Mouse (Mus musculus) ZHBTc4 (cell line): Measurements from ENCODE around the gene Urah.
A peak's percentile ranks its signal among the peaks of the same experiment; 100 is the strongest.

Source experiments
- DNase-seq: peaks from one replicate; pipeline ENCODE4 v3.0.0-alpha.2; 2011; ENCODE audit warnings: low read depth, low spot score

The Urah gene

DNA sequence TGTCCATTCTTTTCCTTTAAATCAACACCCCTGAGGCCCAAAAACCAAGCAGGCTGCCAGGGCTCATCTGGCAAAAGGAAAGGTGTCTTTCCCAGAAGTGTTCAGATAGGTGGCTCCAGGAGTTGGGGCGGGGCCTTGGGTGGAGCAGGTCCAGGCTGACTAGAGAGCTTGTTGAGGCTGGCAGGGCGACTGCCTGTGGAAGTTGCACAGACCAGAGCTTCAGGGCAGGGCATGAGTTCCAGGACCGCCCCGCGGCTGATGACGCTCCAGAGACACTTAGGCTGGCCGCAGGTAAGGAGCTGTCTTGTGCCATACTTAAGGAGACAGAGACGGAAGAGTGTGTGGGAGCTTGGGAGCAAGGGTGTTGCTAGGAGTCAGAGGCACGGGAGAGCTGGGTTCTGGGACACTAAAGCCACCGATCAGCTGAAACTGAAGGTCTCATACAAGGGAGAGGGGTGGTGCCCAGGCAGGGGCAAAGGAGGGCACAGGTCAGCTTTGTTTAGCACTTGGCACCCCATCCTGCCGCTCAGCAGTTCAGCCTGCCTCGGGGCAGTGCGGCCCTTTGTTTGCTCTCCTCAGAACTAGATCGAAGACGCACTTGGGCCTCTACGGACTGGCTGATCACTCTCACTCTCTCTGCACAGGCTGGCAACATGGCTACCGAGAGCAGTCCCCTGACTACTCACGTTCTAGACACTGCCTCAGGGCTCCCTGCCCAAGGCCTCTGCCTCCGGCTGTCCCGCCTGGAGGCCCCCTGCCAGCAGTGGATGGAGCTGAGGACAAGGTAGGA lies at the start of gene Urah:
TSS of gene Urah (plus strand) at position 51 of the 790 bp plus-strand sequence.
- peak; percentile 75 for DNase-seq

GRCm38 (mm10) chr7:140787406-140788052 lies 47.3 kb upstream of the Urah start, which contains the start of gene Syce1:
Gene Syce1, minus strand, starts transcription at chr7:140787852.
- peak; percentile 94 for DNase-seq

DNA sequence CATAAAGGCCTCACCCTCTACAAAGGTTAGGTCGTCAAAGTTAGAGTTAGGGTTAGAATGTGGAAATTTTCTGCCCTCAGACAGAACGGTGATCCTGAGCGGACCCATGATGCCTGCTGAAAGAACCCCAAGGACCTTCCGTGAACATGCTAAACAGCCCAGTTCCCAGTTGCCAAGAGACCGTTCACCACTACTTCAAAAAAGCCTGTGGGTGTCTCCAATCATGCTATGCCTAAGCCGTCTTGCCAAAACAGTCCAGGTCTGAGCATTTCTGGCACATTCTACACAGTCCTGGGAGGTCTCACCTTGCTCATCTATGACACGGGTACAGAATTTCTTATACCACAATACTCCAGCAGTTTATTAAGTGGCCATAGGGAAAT lies 46.8 kb upstream of the Urah start:
- DNase-seq = no peak

- DNase-seq = no peak
Observed at GRCm38 (mm10) chr7:140793541-140793940, 41.3 kb upstream of the Urah start.

DNA sequence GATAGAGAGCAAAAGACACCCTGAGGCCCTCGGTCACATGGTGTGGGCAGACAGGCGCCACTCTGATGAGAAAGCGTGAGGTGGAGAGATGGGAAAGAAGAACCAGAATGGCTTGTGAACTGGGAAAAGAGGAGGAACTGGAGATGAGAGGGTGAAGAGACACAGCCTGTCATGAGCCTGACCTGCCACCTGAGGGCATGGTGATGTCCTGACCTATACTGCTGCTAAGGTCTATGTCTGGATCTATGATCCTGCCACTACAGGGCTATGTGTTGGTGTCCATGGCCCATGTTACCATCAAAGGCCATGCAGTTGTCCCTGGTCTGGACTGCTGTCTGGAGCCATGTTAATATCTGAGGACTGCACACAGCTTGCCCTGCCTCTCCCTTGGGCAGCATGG lies 37.2 kb upstream of the Urah start:
- DNase-seq = peak; percentile 25

DNA sequence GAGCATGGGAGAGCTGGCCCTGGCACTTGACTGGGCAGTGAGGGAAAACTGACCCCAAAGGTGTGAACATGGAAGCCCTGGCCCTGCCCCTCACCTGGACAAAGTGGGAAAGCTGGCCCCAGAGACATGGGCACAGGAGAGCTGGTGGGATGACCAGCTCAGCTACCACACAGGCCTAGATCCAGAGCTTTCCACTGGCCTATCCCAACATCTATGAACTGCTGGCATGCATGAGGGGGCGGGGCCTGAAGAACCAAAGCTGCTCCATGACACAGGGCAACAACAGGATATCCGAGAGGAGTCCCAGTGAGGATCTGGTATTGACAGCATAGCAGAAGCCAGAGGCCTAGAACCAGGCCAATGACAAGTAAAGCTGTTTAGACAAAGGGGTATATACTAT lies 36.6 kb upstream of the Urah start:
- DNase-seq = no peak

- no peak for DNase-seq
Observed at GRCm38 (mm10) chr7:140802629-140803028, 32.2 kb upstream of the Urah start.

DNA sequence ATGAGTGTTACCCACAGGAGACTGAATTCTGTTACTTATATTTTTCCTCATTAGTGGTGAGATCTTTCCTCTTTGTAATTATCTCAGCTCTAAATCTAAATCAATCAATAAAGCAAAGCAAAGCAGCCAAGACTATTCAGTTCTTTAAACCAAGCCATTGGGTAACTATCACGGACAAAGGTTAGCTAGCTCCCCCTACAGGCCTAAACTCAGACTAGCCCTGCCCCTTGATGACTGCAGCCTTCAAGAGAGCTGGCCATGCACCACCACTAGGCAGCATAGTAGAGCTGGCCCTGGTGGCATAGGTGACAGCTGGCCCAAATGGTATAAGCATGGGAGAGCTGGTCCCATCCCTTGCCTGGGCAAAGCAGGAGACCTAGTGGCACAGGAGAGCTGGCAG lies 29.1 kb upstream of the Urah start:
- peak; percentile 79 for DNase-seq

DNA sequence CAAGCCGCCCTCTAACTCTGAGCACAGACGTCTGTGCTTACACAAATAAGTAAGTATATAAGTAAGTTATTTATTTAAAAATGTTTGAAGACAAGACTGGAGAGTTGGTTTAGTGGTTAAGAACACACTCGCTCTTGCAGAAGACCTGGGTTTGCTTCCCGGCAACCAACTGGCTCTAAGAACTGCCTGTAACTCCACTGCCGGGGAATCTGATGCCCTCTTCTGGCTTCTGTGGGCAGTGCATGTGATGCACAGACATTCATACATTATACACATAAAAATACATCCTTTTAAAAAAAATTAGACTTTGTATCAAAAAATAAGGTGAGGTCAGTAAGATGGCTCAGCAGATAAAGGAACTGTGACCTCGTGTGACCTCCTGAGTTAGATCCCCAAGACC lies 24.3 kb upstream of the Urah start:
- DNase-seq = peak; percentile 72

- DNase-seq = no peak
Observed at GRCm38 (mm10) chr7:140811714-140812113, 23.1 kb upstream of the Urah start.

GRCm38 (mm10) chr7:140812850-140813249 lies 22.0 kb upstream of the Urah start:
- no peak for DNase-seq

DNA sequence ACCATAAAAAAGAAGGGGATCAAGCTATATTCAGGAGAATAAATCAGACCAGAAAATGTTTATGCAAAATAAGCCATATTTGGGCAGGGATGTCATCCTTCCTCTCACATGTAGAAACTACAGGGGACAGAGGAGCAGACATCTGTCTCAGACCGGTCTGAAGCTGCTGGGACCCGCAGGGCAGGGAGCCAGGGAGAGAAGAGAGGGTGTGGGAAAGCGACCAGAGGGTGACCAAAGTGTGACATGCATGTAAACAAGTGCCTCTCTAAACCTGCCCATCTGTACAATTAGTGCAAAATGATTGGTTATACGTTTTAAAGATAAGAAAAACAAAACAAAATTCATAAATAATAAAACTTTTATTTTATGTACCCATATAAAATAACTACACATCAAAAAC lies 14.6 kb upstream of the Urah start:
- DNase-seq = no peak

- DNase-seq = no peak
Observed at GRCm38 (mm10) chr7:140821305-140821652, 13.5 kb upstream of the Urah start.

DNA sequence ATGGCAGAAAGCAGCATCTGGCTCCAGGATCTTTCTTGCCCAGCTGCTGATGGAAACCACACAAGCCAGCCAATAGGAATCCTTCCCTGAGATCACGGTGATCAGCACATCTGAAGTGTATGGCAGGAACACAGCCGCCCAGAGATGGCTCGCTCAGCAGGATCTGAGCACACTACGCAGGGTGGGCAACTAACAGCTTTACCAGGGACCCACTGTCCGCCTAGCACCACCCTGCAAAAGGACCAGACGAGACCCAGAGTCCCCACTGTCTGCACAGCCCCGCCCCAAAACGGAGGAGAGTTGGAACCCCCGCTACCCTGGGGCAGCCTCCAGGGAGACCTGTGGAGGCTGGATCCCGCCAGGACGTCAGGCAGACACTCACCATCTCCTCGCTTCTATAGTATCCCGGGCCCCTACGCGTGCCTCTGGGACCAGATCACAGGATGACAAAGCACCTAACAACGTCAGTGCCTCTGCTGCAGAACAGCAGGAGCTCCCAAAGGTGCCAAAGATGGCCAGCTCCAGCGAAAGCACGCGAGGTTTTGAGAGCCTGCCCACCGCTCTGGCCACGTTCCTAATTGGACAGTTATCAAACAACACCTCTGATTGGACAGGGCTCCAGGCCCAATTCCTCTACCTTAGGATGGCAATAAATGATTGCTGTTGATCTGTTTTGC lies 13.0 kb upstream of the Urah start, which contains the start of gene Zfp941:
TSS of gene Zfp941 (minus strand) at position 526 of the 677 bp plus-strand sequence.
- DNase-seq = peak; percentile 94

GRCm38 (mm10) chr7:140822731-140823130 lies 12.1 kb upstream of the Urah start:
- DNase-seq = no peak

DNA sequence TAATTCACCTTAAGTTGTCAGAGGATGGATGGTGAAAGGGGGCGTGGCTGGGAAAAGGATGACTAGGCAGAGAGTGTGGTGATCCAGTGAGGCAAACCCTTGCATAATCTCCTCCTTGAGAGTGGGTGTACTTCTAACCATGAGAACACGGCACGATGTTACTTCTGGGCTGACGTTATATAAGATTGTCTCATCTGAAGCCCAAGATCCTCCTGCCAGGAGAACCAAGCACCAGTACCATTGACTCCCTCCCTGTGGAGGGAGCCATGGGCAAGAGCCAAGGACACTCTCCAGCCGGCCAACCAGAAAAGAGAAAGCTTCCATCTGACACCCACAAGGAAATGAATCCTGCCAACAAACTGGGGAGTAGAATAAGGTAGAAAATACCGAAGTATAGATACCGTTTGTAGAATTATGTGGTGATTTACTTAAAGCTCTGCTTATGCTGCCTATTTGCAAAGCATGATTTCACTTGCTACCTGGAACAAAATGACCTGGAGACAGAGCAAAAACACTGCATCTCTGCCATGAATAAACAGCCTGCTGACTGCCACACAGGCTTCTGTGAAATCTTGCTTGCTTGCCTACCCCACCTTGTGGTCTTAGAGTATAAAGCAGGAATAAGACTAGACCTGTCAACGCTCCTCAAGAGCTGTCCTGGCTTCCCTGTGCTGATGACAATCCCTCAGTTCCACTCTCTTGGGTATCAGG lies 6.5 kb upstream of the Urah start:
- peak; percentile 75 for DNase-seq

- no peak for DNase-seq
Observed at GRCm38 (mm10) chr7:140831447-140831846, 3.4 kb upstream of the Urah start.

GRCm38 (mm10) chr7:140833341-140833740 lies 1.5 kb upstream of the Urah start:
- DNase-seq = no peak

- no peak for DNase-seq
Observed at GRCm38 (mm10) chr7:140835758-140836087, 905 bp downstream of the Urah start.

DNA sequence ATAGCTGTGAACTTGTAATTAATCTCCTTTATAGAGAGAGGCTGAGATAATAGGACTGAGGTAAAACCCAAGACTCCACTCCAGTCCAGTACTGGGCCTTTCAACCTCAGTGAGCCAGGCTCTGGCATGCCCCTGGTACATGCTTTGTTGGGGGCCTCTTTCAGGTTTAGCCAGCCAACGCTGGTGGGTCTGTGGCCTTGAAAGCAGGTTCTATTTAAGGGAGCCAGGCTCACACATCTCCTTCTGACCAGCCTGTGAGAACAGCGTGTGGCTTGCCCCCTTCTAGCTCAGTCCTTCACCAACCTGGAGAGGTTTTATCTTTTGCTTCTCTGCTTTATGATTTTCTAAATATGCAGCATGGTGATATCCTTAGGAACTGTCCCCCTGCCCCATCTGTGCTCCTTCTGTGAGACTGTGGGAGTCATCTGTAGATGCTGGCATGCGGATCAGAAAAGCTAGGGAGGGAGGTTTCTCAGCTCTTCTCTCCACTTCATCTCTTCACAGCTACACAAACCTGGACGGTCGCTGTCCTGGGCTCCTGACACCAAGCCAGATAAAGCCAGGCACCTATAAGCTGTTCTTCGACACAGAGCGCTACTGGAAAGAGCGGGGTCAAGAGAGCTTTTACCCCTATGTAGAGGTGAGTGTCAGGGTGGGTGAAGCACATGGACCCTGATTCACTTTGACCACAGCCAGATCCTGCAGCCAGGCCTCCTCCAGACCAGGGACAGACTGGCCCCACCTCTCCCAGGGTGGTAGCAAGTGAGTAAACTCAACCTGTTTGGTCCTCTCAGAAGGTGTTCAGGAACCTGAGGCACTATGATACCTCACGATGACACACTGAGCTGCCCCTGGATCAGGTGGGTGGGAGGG lies 1.7 kb downstream of the Urah start:
- DNase-seq = no peak

GRCm38 (mm10) chr7:140839556-140839955 lies 4.7 kb downstream of the Urah start:
- no peak for DNase-seq
